Mouse (Mus musculus) ovary, adult 18-20 months (tissue): ENCODE measurements around the gene Zbtb22.

Experiments used
- DNase-seq: peaks from one replicate; pipeline ENCODE4 v3.0.0; 2022; ENCODE audit warnings: low spot score, mixed read lengths

The Zbtb22 gene

GRCm38 (mm10) chr17:33968489-33968888, 52.8 kb downstream of the Zbtb22 start:
- DNase-seq: no peak
